In the genomic region with DNA sequence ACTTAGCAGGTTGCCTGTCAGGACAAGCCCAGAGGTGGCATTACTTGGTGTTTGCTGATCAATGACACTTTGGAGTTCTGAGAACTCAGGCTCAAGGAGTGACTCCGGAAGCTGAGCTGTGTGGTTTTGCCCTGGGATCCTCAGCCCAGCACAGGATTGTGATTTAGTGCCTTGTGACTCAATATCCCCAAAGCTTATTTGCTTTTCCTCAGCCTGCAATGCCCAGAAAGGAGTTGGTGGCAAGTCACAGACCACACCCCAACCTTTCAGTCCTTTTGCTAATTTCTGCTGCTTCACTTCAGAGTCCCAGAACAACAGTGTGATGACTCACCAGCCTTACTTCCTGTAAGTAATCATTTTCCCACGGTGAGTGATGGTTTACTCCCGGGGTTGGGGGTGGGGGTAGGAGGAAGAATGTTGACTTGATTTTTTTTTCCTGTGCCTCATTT, we compare ENCODE assay signal across 9 mouse cellular contexts.
DNase-seq lines count a peak whose midpoint lies in the region; TF ChIP-seq lines count a peak whose summit lies in the region.
"Had no signal": no experiment of that assay in that cellular context is flagged by ENCODE, and none has a peak within 500 bp of the region (broad histone marks: within the 10 kb centered on the region; RNA-seq: fewer than 3 reads in every experiment).

No protein-coding gene starts in this region.

- no peak overlapping the region for H3K4me3 ChIP-seq in ES-Bruce4 (ENCODE audit: low read depth, low read length)
- H3K4me3 ChIP-seq in midbrain, embryonic 10.5 days, result no peak overlapping the region
- H3K4me3 ChIP-seq: limb, embryonic 13.5 days had no signal

- H3K27me3 ChIP-seq in ES-Bruce4 (ENCODE audit: control insufficient read depth, insufficient read depth, low read length, poor library complexity, severe bottlenecking), result no peaks in the 10 kb centered on the region; the same call in 1 of the 2 replicates
- H3K27me3 ChIP-seq in midbrain, embryonic 10.5 days (ENCODE audit: low read depth, poor library complexity, severe bottlenecking), result no peaks in the 10 kb centered on the region
- H3K27me3 ChIP-seq: limb, embryonic 13.5 days had no signal

- no peak for TF ChIP-seq CTCF in ES-Bruce4 (IDR thresholded peaks at IDR 0.05; ENCODE audit: low read depth, low read length)

- H3K36me3 ChIP-seq in ES-Bruce4 (ENCODE audit: control insufficient read depth, insufficient read depth, low read length, poor library complexity, severe bottlenecking), result no peaks in the 10 kb centered on the region
- H3K36me3 ChIP-seq in midbrain, embryonic 10.5 days, result no peaks in the 10 kb centered on the region
- H3K36me3 ChIP-seq: limb, embryonic 13.5 days had no signal

- TF ChIP-seq EP300 in ES-Bruce4 (IDR thresholded peaks at IDR 0.05; ENCODE audit: insufficient read depth, low read depth, low read length), result no peak

- no peaks in the 10 kb centered on the region for H3K4me1 ChIP-seq in ES-Bruce4 (ENCODE audit: control insufficient read depth, insufficient read depth, low read length)
- no peaks in the 10 kb centered on the region for H3K4me1 ChIP-seq in midbrain, embryonic 10.5 days
- H3K4me1 ChIP-seq: limb, embryonic 13.5 days had no signal

- no peaks in the 10 kb centered on the region for H3K9me3 ChIP-seq in ES-Bruce4 (replicated peaks; ENCODE audit: control insufficient read depth, insufficient read depth, low read length, poor library complexity, severe bottlenecking)
- no peaks in the 10 kb centered on the region for H3K9me3 ChIP-seq in midbrain, embryonic 10.5 days (replicated peaks)
- H3K9me3 ChIP-seq: limb, embryonic 13.5 days had no signal

- no peak for TF ChIP-seq POLR2A in ES-Bruce4 (IDR thresholded peaks at IDR 0.05; ENCODE audit: insufficient read depth, low read length)

- 67% methylated on average over 3 of the region's 3 CpGs for WGBS in midbrain, embryonic 10.5 days

- H3K27ac ChIP-seq in ES-Bruce4 (ENCODE audit: insufficient read depth, low read length), result peak overlapping the region; percentile 13; the same call in 1 of the 2 replicates
- no peak overlapping the region for H3K27ac ChIP-seq in midbrain, embryonic 10.5 days (replicated peaks)
- H3K27ac ChIP-seq: limb, embryonic 13.5 days had no signal

- no peak overlapping the region for H3K9ac ChIP-seq in ES-Bruce4 (ENCODE audit: low read depth, poor library complexity, severe bottlenecking)
- H3K9ac ChIP-seq: limb, embryonic 13.5 days had no signal

- peak; percentile 20 for DNase-seq in adrenal gland, adult 8-10 months
- DNase-seq in adrenal gland, postnatal 25 days, result no peak
- DNase-seq in fat pad, adult 2 months (ENCODE audit: extremely low read depth, low read depth, low spot score), result peak; percentile 23
- peak; percentile 30 to 40 for DNase-seq in kidney, postnatal 25 days
- DNase-seq in thymus, postnatal 14 days, result peak; percentile 44
- DNase-seq in midbrain, embryonic 10.5 days (ENCODE audit: low spot score), result no peak
- no peak for DNase-seq in ovary, postnatal 36 days (ENCODE audit: low spot score)

Comparison
In these comparisons a context has a peak if more than half of its experiments do, and no peak if none do; other contexts are left out.
1. DNase-seq: peak in adrenal gland, adult 8-10 months (single experiment), fat pad, adult 2 months (single experiment), kidney, postnatal 25 days (2 of 2) and thymus, postnatal 14 days (single experiment); none in adrenal gland, postnatal 25 days (single experiment), midbrain, embryonic 10.5 days (single experiment) and ovary, postnatal 36 days (single experiment).